Mouse (Mus musculus) spleen, adult 2 months (tissue): ENCODE results near the gene Grin2b.

Experiments used
- CTCF ChIP-seq: fragments of 200-500 bp; IDR thresholded peaks from 2 replicates; pipeline ENCODE4 v1.5.1; 2011; ENCODE audit warnings: mild to moderate bottlenecking, inconsistent platforms; ENCODE audit not compliant: insufficient read depth, insufficient read length, insufficient replicate concordance; ENCODE audit errors: extremely low read depth
- POLR2A ChIP-seq: fragments of 200-500 bp; IDR thresholded peaks from 2 replicates; pipeline ENCODE4 v1.6.1; 2011; ENCODE audit warnings: low read depth, low read length, inconsistent platforms

DNA sequence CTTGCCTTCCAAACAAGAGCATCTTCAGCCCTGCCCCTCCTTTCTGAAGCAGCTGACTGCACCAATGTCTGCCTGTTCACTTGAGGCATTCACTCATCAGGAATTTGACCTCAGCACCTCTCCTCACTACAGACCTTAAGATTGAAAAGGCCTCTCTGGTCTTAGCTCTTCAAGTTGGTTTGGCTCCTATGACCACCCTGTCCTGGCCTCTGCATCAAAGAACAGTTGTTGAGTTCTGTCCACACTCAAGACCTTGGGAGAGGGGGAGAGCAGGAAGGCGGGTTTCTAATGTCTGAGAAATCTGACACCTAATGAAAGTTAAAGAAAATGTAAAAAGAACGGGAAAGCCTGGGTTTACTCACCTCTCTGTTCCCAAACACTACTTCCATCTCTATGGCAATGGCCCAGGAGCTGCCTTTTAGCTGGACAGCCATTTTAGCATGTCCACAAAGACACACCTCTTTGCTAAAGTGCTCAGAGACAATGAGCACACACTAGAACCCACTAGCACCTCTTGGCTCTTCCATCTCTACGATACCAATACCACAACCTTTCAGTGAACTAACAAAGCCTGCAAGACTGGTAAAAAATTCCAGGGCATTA lies 202.5 kb downstream of the Grin2b start:
- no peak for TF ChIP-seq CTCF
- no peak for TF ChIP-seq POLR2A
